Mouse (Mus musculus): Measurements from ENCODE around the gene Ccdc71l. TPM values are rescaled to one million over a fixed set of nuclear protein-coding genes. Genes with fewer than 3 reads are reported as not detected.
A peak's percentile ranks its signal among the peaks of the same experiment; 100 is the strongest.

The Ccdc71l gene
- 10 to 100 TPM; 24.4 to 25.5 TPM for total RNA-seq (2021)

GRCm38 (mm10) chr12:32378528-32379295 lies at the start of gene Ccdc71l:
Ccdc71l (plus strand) TSS chr12:32378704.
- DNase-seq = peak; percentile 92
- intact Hi-C loops (cut with DNase I) = loop anchor here (5.0 kb wide), 2 partner anchors 86 to 411 kb away; no protein-coding TSS in a partner anchor

DNA sequence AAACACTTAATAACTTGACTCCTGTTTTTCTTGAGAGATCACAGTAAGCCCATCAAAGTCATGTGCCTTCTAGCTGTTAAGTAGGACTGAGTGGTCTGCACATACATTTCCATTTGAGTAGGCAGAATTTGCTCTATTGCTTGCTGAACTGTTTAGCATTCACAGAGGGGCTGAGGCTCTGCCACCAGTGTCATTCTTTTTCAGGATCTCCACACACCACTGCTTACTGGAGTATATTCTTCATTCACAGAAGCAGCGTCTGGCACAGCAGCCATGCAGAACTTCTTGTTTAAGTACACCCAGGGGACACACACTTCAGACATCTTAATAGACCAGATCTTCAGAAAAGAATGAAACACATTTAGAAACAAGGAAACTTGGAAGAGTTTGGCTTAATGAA lies 39.4 kb upstream of the Ccdc71l start:
- DNase-seq = no peak
- intact Hi-C loops (cut with DNase I) = no loop called here

GRCm38 (mm10) chr12:32343487-32343886 lies 35.0 kb upstream of the Ccdc71l start:
- intact Hi-C loops (cut with DNase I) = no loop called here
- no peak for DNase-seq

- DNase-seq = no peak
- intact Hi-C loops (cut with DNase I) = no loop called here
Measured at GRCm38 (mm10) chr12:32346121-32346520, 32.4 kb upstream of the Ccdc71l start.

GRCm38 (mm10) chr12:32348493-32348892 lies 30.0 kb upstream of the Ccdc71l start:
- intact Hi-C loops (cut with DNase I) = no loop called here
- no peak for DNase-seq

DNA sequence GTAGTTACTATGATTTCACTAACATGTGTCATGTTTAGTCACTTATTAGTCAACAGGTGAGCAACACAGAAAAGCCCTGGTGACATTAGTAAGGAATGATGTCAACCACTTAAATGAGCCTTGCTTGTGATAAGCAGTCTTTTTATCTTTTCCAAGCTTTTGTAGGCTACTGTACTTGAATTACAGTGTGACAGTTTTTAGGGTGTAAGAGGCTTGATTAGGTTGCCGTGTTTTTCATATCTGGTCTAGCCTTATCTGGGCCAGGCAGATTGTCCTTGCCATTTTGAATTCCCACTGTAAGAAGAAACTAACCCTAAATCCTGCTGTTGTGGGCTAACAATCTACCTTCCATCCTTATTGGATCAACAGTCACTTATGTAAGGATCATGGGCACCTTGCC lies 26.6 kb upstream of the Ccdc71l start:
- intact Hi-C loops (cut with DNase I) = no loop called here
- DNase-seq = no peak

GRCm38 (mm10) chr12:32379296-32379725 lies 807 bp downstream of the Ccdc71l start:
- peak; percentile 82 for DNase-seq
- intact Hi-C loops (cut with DNase I) = loop anchor here (5.0 kb wide), 2 partner anchors 87 to 412 kb away; no protein-coding TSS in a partner anchor

- no peak for DNase-seq
- intact Hi-C loops (cut with DNase I) = loop anchor here (5.0 to 10.0 kb wide), 3 partner anchors 87 to 515 kb away; no protein-coding TSS in a partner anchor
Measured at GRCm38 (mm10) chr12:32379731-32380130, 1.2 kb downstream of the Ccdc71l start.

DNA sequence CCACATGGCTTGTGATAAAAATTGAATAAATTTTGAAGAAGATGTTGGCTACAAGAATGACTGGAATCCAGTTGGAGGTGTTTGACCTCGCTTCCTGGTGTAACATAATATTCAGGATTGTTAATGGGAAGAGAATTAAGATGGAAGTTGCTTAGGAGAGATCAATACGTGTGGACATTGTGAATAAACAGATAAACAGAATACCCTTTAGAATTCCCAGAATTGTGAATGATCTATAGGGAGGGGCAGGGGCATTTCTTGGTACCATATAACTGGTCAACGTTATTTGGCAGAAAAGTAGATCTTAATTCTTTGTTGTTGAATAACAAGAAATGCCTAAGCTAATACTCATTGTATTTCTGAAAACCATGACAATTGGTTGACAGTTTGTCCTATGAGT lies 2.0 kb downstream of the Ccdc71l start:
- intact Hi-C loops (cut with DNase I) = loop anchor here (10.0 kb wide), 1 partner anchor 514 kb away; no protein-coding TSS in a partner anchor
- DNase-seq = no peak

GRCm38 (mm10) chr12:32381011-32381410 lies 2.5 kb downstream of the Ccdc71l start:
- intact Hi-C loops (cut with DNase I) = loop anchor here (10.0 kb wide), 1 partner anchor 514 kb away; no protein-coding TSS in a partner anchor
- no peak for DNase-seq

- no peak for DNase-seq
- intact Hi-C loops (cut with DNase I) = no loop called here
Measured at GRCm38 (mm10) chr12:32419537-32419936, 41.0 kb downstream of the Ccdc71l start.

DNA sequence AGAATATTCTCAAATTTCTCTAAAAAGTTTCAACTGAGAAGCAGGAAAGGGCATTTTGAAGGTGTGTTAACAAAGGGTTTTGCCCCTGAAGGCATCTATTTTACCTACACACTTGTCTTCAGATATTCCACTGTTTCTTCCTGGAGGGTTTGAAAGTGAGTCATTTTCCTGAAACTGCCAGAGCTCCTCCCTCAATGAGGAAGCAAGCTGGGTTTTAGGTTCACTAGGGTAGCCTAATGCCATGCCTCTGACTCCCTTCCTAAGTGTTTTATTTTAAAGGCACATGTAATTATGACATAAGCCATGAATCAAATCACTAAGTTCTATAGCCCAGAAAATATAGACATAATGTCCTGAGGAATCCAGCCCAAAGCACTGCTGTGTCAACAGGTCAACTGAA lies 49.3 kb downstream of the Ccdc71l start:
- intact Hi-C loops (cut with DNase I) = no loop called here
- no peak for DNase-seq

- intact Hi-C loops (cut with DNase I) = no loop called here
- no peak for DNase-seq
Measured at GRCm38 (mm10) chr12:32431004-32431403, 52.5 kb downstream of the Ccdc71l start.

Other genes starting within 250 kb of the Ccdc71l start
- 1 to 10 TPM; 3.2 to 4.2 TPM for gene Pik3cg, start 170.0 kb upstream of the Ccdc71l start, total RNA-seq (2021)

Data from left cerebral cortex, postnatal 4 days (tissue).